Mouse (Mus musculus): ENCODE results near the gene Rragb.

GRCm38 (mm10) chrX:153211101-153211500 is 71.3 kb downstream of the Rragb start:
- no peak for TF ChIP-seq CTCF (conservative IDR thresholded peaks at IDR 0.05; ENCODE audit: low read length)
- TF ChIP-seq NANOG (IDR thresholded peaks at IDR 0.05; ENCODE audit: borderline replicate concordance, low read length) = no peak
